Mouse (Mus musculus) liver, postnatal 0 days (tissue): ENCODE measurements at regions not wholly inside any gene's neighbourhood (a gene's known extent, or its start where the extent isn't known, plus 50 kb on each side); places are given as distances from the start of the nearest gene placed in this dataset.

Experiments
- CTCF ChIP-seq: sonication (generic); IDR thresholded peaks from 2 replicates; pipeline ENCODE4 v1.5.1; 2016; ENCODE audit warnings: antibody characterized with exemption, low read depth
- EP300 ChIP-seq: IDR thresholded peaks from 2 replicates; pipeline ENCODE4 v1.6.1; 2016; ENCODE audit warnings: antibody characterized with exemption, low read depth, mild to moderate bottlenecking

GRCm38 (mm10) chr5:64678706-64679105 lies 124.5 kb upstream of the Klf3 start:
- no peak for TF ChIP-seq CTCF
- no peak for TF ChIP-seq EP300
